Mouse (Mus musculus): ENCODE data around the gene Rnf212b. TPM values are rescaled to one million over a fixed set of nuclear protein-coding genes. Genes with fewer than 3 reads are reported as not detected.
"Not testable (repeated sequence)": the region's sequence is repeated elsewhere in the genome, so short reads cannot be mapped to it uniquely, and the experiment has no call there.

Rnf212b gene
- total RNA-seq (2014; rRNA removed; ENCODE audit: low replicate concordance) (not detected in 2 replicates), polyA plus RNA-seq (2015; fragmentation: Nextera tagmentation; extraction: Ambion mirVana) (0.15 TPM in 1 of 2 replicates, not detected in the other)

DNA sequence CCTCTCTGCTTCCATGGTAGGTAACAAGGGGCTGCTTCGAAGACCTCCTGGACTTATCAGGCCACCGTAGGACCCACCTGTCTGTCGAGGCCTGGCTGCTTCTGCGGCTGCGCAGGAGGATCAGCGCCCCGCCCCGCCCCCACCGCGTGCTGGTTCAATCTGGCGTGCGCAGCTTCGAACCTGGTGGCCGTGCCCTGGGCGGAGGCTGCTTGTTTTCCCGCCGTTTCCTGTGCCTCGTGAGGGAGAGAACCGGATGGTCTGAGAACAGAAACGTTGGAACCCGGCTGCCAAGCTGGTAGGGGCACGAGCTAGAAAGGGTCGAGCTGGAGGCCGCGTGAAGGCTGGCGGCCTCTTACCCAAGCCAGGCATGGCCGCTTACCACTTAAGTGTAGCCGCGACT is at the start of gene Rnf212b:
Gene Rnf212b (plus strand): TSS at position 151 of the 400 bp plus-strand sequence.
- ATAC-seq (ENCODE audit: insufficient read depth, low read depth) (no peak), DNase-seq (ENCODE audit: low spot score) (no peak)
- no peaks in the 10 kb centered on the region for H3K9me3 ChIP-seq (replicated peaks; ENCODE audit: control insufficient read depth, low read length)
- no peak within 1 kb of the TSS for H3K4me3 ChIP-seq (ENCODE audit: low read depth, low read length)
- H3K4me1 ChIP-seq (ENCODE audit: control insufficient read depth, insufficient read depth) = 0 out of 2 replicates have a peak, but pooled peaks cover 5% of the 10 kb centered on the region
- no peaks in the 10 kb centered on the region for H3K36me3 ChIP-seq (replicated peaks; ENCODE audit: control insufficient read depth, insufficient read depth, low read length)
- H3K27me3 ChIP-seq (ENCODE audit: control insufficient read depth, insufficient read depth, low read length) = no peaks in the 10 kb centered on the region
- no peak within 1 kb of the TSS for H3K9ac ChIP-seq (replicated peaks; ENCODE audit: low read depth, low read length)
- 81% methylated on average over 29 of the region's 29 CpGs for WGBS
- H3K27ac ChIP-seq (ENCODE audit: low read depth) = no peak within 1 kb of the TSS
- TF ChIP-seq EP300 (IDR thresholded peaks at IDR 0.05; ENCODE audit: low read depth) (no peak), CTCF (IDR thresholded peaks at IDR 0.05; ENCODE audit: low read depth) (no peak)
- H3K4me2 ChIP-seq (ENCODE audit: low read depth, low read length) = no peak within 1 kb of the TSS

DNA sequence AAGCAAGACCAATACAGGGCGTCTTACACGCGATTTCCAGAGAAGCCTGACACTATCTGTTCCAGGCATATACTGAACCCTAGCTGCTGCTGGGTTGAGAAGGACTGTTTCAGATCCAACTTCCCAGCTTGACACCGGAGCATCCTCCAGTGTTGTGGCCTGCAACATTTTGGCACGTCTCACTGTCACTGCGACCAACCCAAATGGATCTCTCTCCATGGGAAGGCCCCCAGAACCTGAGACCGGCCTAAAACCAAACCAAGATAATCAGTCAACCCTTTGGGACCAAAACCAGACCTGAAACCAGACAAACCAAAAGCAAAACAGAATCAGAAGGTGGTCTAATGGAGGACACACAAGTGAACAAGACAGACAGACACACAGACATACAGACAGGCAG is 47.0 kb upstream of the Rnf212b start:
- DNase-seq (ENCODE audit: low spot score); ATAC-seq (ENCODE audit: insufficient read depth, low read depth); H3K27ac ChIP-seq (ENCODE audit: low read depth); H3K36me3 ChIP-seq (replicated peaks; ENCODE audit: control insufficient read depth, insufficient read depth, low read length); H3K9me3 ChIP-seq (replicated peaks; ENCODE audit: control insufficient read depth, low read length); H3K27me3 ChIP-seq (ENCODE audit: control insufficient read depth, insufficient read depth, low read length); H3K4me1 ChIP-seq (ENCODE audit: control insufficient read depth, insufficient read depth); H3K4me2 ChIP-seq (ENCODE audit: low read depth, low read length); H3K4me3 ChIP-seq (ENCODE audit: low read depth, low read length); H3K9ac ChIP-seq (replicated peaks; ENCODE audit: low read depth, low read length): not testable (repeated sequence)
- WGBS = 94% methylated on average over 7 of the region's 7 CpGs

GRCm38 (mm10) chr14:54768314-54769067 is 45.5 kb upstream of the Rnf212b start:
- no peaks in the 10 kb centered on the region for H3K27me3 ChIP-seq (ENCODE audit: control insufficient read depth, insufficient read depth, low read length)
- no peaks in the 10 kb centered on the region for H3K4me1 ChIP-seq (ENCODE audit: control insufficient read depth, insufficient read depth)
- TF ChIP-seq EP300 (IDR thresholded peaks at IDR 0.05; ENCODE audit: low read depth) = no peak
- no peak overlapping the region for H3K27ac ChIP-seq (ENCODE audit: low read depth)
- DNase-seq (ENCODE audit: low spot score) (no peak), ATAC-seq (ENCODE audit: insufficient read depth, low read depth) (no peak)
- no peaks in the 10 kb centered on the region for H3K9me3 ChIP-seq (replicated peaks; ENCODE audit: control insufficient read depth, low read length)
- H3K36me3 ChIP-seq (replicated peaks; ENCODE audit: control insufficient read depth, insufficient read depth, low read length) = no peaks in the 10 kb centered on the region
- 77% methylated on average over 10 of the region's 10 CpGs for WGBS
- H3K4me2 ChIP-seq (ENCODE audit: low read depth, low read length) = no peak overlapping the region
- no peak overlapping the region for H3K9ac ChIP-seq (replicated peaks; ENCODE audit: low read depth, low read length)
- no peak overlapping the region for H3K4me3 ChIP-seq (ENCODE audit: low read depth, low read length)

DNA sequence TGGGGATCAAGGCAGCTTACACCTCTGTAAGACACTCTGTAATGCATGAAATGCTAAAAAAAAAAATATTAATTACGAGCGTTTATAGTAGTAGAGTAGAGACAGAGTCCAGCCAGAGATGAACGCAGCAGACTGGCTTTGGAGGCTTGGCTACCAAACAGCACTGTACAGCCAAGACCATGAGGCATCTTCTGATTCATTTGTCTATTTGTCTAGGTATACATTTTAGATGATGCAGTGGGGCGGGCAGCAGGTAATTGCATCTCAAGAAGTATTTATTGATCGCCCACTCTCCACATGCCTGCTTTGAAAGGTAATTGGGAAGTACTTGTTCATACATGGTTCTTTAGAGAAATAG is 44.9 kb upstream of the Rnf212b start:
- no peaks in the 10 kb centered on the region for H3K36me3 ChIP-seq (replicated peaks; ENCODE audit: control insufficient read depth, insufficient read depth, low read length)
- no peaks in the 10 kb centered on the region for H3K27me3 ChIP-seq (ENCODE audit: control insufficient read depth, insufficient read depth, low read length)
- H3K4me1 ChIP-seq (ENCODE audit: control insufficient read depth, insufficient read depth) = no peaks in the 10 kb centered on the region
- no peak overlapping the region for H3K9ac ChIP-seq (replicated peaks; ENCODE audit: low read depth, low read length)
- no peak overlapping the region for H3K4me3 ChIP-seq (ENCODE audit: low read depth, low read length)
- DNase-seq (ENCODE audit: low spot score) = no peak
- no peak overlapping the region for H3K27ac ChIP-seq (ENCODE audit: low read depth)
- ATAC-seq (ENCODE audit: insufficient read depth, low read depth) = no peak
- TF ChIP-seq CTCF (IDR thresholded peaks at IDR 0.05; ENCODE audit: low read depth) (no peak), EP300 (IDR thresholded peaks at IDR 0.05; ENCODE audit: low read depth) (no peak)
- whole genome bisulfite sequencing = 89% methylated on average over 5 of the region's 5 CpGs
- no peak overlapping the region for H3K4me2 ChIP-seq (ENCODE audit: low read depth, low read length)
- no peaks in the 10 kb centered on the region for H3K9me3 ChIP-seq (replicated peaks; ENCODE audit: control insufficient read depth, low read length)

- no peak overlapping the region for H3K4me3 ChIP-seq (ENCODE audit: low read depth, low read length)
Measured at GRCm38 (mm10) chr14:54770373-54770772, 43.6 kb upstream of the Rnf212b start.

More at GRCm38 (mm10) chr14:54770373-54770772, 43.6 kb upstream of the Rnf212b start:
- 97% methylated on average over 5 of the region's 5 CpGs for WGBS
- no peak for ATAC-seq (ENCODE audit: insufficient read depth, low read depth)
- Histone ChIP-seq H3K4me2 (ENCODE audit: low read depth, low read length) (no peak overlapping the region), H3K36me3 (replicated peaks; ENCODE audit: control insufficient read depth, insufficient read depth, low read length) (no peaks in the 10 kb centered on the region), H3K27me3 (ENCODE audit: control insufficient read depth, insufficient read depth, low read length) (no peaks in the 10 kb centered on the region), H3K9me3 (replicated peaks; ENCODE audit: control insufficient read depth, low read length) (no peaks in the 10 kb centered on the region), H3K9ac (replicated peaks; ENCODE audit: low read depth, low read length) (no peak overlapping the region), H3K27ac (ENCODE audit: low read depth) (no peak overlapping the region), H3K4me1 (ENCODE audit: control insufficient read depth, insufficient read depth) (no peaks in the 10 kb centered on the region)
- no peak for DNase-seq (ENCODE audit: low spot score)
- TF ChIP-seq EP300 (IDR thresholded peaks at IDR 0.05; ENCODE audit: low read depth) (no peak), CTCF (IDR thresholded peaks at IDR 0.05; ENCODE audit: low read depth) (no peak)
